Mouse (Mus musculus): ENCODE measurements at regions not wholly inside any gene's neighbourhood (a gene's known extent, or its start where the extent isn't known, plus 50 kb on each side); places are given as distances from the start of the nearest gene placed in this dataset.

DNA sequence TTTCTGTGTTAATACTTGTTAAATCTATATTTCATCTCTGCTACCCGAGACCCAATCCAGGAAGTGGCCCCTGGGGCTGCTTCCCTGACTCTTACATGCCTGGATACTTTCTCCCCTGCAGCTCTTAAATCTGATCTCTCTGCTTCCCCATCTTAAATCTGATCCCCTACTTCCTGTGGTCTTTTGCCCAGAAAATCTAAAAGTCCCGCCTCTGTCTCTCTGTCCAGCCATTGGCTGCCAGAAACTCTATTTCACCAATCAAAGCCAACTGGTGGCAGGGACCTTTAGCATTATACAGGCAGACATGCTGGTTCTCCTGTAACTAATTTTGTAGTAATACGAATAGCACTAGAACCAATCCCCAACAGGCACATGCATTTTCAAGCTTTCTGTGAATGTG is 59.0 kb upstream of the Ccdc91 start:
- H3K4me2 ChIP-seq, result no peak overlapping the region
- H3K9me3 ChIP-seq, result no peaks in the 10 kb centered on the region
- H3K36me3 ChIP-seq, result no peaks in the 10 kb centered on the region
- H3K4me1 ChIP-seq, result no peaks in the 10 kb centered on the region
- H3K27ac ChIP-seq, result no peak overlapping the region
- no peak overlapping the region for H3K4me3 ChIP-seq (replicated peaks)
- no peak overlapping the region for H3K9ac ChIP-seq
- WGBS, result 45% methylated on average over 3 of the region's 3 CpGs
- ATAC-seq (ENCODE audit: insufficient read depth, low FRiP score, low read depth), result no peak
- no peaks in the 10 kb centered on the region for H3K27me3 ChIP-seq (replicated peaks)

- WGBS, result 73% methylated on average over 3 of the region's 3 CpGs
- Histone ChIP-seq H3K4me3 (replicated peaks) (no peak overlapping the region), H3K4me2 (no peak overlapping the region), H3K36me3 (no peaks in the 10 kb centered on the region), H3K27me3 (replicated peaks) (no peaks in the 10 kb centered on the region), H3K9ac (no peak overlapping the region), H3K9me3 (no peaks in the 10 kb centered on the region), H3K4me1 (no peaks in the 10 kb centered on the region), H3K27ac (no peak overlapping the region)
- ATAC-seq (ENCODE audit: insufficient read depth, low FRiP score, low read depth), result no peak
Observed at GRCm38 (mm10) chr6:147413713-147414112, 61.9 kb upstream of the Ccdc91 start.

DNA sequence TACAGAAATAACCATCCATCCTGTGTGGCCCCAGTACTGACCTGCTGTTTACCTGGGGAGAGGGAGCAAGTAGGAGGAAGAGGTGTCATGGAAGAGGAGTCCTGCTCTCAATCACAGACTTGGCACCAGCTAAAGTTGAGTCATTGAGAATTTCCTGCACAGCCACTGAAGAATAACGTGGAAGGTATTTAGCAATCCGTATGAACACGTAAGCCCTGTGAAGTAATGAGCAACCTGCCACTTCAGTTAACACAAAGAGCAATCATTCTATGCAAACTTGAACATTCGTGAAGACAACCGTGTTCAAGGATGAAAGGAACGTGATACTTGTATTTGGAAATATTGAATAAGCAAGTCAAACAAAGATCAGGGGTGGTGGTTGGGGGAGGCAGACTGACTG is 77.6 kb upstream of the Ccdc91 start:
- H3K4me3 ChIP-seq (replicated peaks), result no peak overlapping the region
- H3K9me3 ChIP-seq, result no peaks in the 10 kb centered on the region
- 59% methylated on average over 6 of the region's 6 CpGs for WGBS
- H3K36me3 ChIP-seq, result no peaks in the 10 kb centered on the region
- no peak for ATAC-seq (ENCODE audit: insufficient read depth, low FRiP score, low read depth)
- no peak overlapping the region for H3K9ac ChIP-seq
- H3K27ac ChIP-seq, result no peak overlapping the region
- H3K27me3 ChIP-seq (replicated peaks), result no peaks in the 10 kb centered on the region
- no peak overlapping the region for H3K4me2 ChIP-seq
- no peaks in the 10 kb centered on the region for H3K4me1 ChIP-seq

DNA sequence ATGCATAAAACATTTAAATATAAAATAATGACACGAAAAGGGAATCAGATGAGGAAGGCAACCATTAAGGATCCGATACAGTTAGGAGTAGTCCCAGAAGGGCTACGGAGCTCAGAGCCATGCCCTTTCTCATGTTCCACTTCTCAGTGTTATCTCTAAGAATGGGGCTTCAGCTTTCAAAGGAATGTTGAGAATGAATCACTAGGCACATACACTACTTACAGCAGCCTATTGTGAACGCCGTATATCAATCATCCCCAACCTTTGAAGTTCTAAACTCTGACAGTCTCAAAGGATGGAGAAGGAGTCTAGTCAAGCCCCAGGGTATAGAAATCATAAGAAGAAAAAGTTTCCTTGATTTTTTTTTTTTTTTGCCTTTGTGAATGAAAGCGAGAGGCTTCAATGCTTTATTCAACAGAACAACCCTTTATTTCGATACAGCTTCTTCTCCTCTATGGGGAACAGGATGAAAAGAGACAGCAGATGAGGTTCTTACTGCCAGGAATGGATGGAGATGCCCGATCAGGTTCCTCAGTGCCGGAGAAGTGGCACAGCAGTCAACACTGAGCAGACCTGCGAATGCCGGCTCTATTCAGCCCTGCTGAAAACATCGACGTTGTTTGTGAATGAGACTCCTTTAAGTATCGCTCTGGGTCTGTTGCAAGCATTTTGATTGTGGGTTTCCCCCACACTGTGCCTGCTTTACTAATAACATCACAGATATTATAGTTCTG is 84.0 kb upstream of the Ccdc91 start:
- Histone ChIP-seq H3K27ac (no peak overlapping the region), H3K4me1 (0 out of 2 replicates have a peak, but pooled peaks cover 2% of the 10 kb centered on the region), H3K27me3 (replicated peaks) (no peaks in the 10 kb centered on the region), H3K9me3 (no peaks in the 10 kb centered on the region), H3K9ac (no peak overlapping the region), H3K4me3 (replicated peaks) (no peak overlapping the region), H3K36me3 (no peaks in the 10 kb centered on the region), H3K4me2 (no peak overlapping the region)
- 50% methylated on average over 14 of the region's 14 CpGs for WGBS
- no peak for ATAC-seq (ENCODE audit: insufficient read depth, low FRiP score, low read depth)

- ATAC-seq (ENCODE audit: insufficient read depth, low FRiP score, low read depth), result no peak
- no peaks in the 10 kb centered on the region for H3K36me3 ChIP-seq
Observed at GRCm38 (mm10) chr6:147390499-147390898, 85.1 kb upstream of the Ccdc91 start.

DNA sequence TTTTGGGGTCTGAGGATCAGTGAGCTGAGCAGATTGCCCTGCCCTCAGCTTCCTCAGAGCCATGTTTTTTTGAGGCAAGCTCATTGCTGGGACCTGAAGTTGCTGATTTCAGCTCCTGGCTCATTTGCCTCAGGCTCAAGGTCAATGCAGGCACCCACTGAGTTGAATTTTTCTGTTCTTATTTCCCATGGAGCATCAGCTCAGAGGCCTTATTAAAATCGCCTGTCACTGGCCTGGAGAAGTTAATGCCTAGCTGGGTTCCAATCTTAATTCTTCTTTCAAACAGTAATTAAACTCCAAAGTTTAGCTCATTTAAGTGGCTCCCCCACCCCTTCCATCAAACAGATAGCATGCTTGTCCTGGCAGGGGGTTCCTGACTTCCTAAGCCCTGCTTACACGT is 86.9 kb upstream of the Ccdc91 start:
- H3K27me3 ChIP-seq (replicated peaks), result no peaks in the 10 kb centered on the region
- H3K36me3 ChIP-seq, result no peaks in the 10 kb centered on the region
- no peak overlapping the region for H3K9ac ChIP-seq
- H3K4me1 ChIP-seq, result 0 out of 2 replicates have a peak, but pooled peaks cover 2% of the 10 kb centered on the region
- no peak overlapping the region for H3K4me3 ChIP-seq (replicated peaks)
- no peak overlapping the region for H3K4me2 ChIP-seq
- no peak for ATAC-seq (ENCODE audit: insufficient read depth, low FRiP score, low read depth)
- no peak overlapping the region for H3K27ac ChIP-seq
- WGBS, result 43% methylated on average over 2 of the region's 2 CpGs
- H3K9me3 ChIP-seq, result no peaks in the 10 kb centered on the region

More at GRCm38 (mm10) chr6:147390499-147390898, 85.1 kb upstream of the Ccdc91 start:
- Histone ChIP-seq H3K27me3 (replicated peaks) (no peaks in the 10 kb centered on the region), H3K4me1 (0 out of 2 replicates have a peak, but pooled peaks cover 2% of the 10 kb centered on the region), H3K4me3 (replicated peaks) (no peak overlapping the region), H3K27ac (no peak overlapping the region), H3K4me2 (no peak overlapping the region), H3K9me3 (no peaks in the 10 kb centered on the region), H3K9ac (no peak overlapping the region)
- 67% methylated on average over 5 of the region's 5 CpGs for WGBS

GRCm38 (mm10) chr6:147385606-147386005 is 90.0 kb upstream of the Ccdc91 start:
- 35% methylated on average over 1 of the region's 1 CpGs for WGBS

GRCm38 (mm10) chr6:147380519-147380918 is 95.1 kb upstream of the Ccdc91 start:
- no peak overlapping the region for H3K27ac ChIP-seq
- H3K4me1 ChIP-seq, result no peaks in the 10 kb centered on the region
- H3K36me3 ChIP-seq, result no peaks in the 10 kb centered on the region
- H3K9ac ChIP-seq, result no peak overlapping the region
- no peaks in the 10 kb centered on the region for H3K27me3 ChIP-seq (replicated peaks)
- no peak for ATAC-seq (ENCODE audit: insufficient read depth, low FRiP score, low read depth)
- no peak overlapping the region for H3K4me3 ChIP-seq (replicated peaks)
- no peaks in the 10 kb centered on the region for H3K9me3 ChIP-seq
- 68% methylated on average over 8 of the region's 8 CpGs for WGBS
- no peak overlapping the region for H3K4me2 ChIP-seq

More at GRCm38 (mm10) chr6:147385606-147386005, 90.0 kb upstream of the Ccdc91 start:
- Histone ChIP-seq H3K27me3 (replicated peaks) (no peaks in the 10 kb centered on the region), H3K9me3 (no peaks in the 10 kb centered on the region), H3K4me3 (replicated peaks) (no peak overlapping the region), H3K9ac (no peak overlapping the region), H3K27ac (no peak overlapping the region), H3K4me2 (no peak overlapping the region), H3K36me3 (no peaks in the 10 kb centered on the region), H3K4me1 (0 out of 2 replicates have a peak, but pooled peaks cover 2% of the 10 kb centered on the region)
- ATAC-seq (ENCODE audit: insufficient read depth, low FRiP score, low read depth), result no peak

GRCm38 (mm10) chr6:147377679-147378078 is 97.9 kb upstream of the Ccdc91 start:
- Histone ChIP-seq H3K9ac (no peak overlapping the region), H3K4me1 (no peaks in the 10 kb centered on the region), H3K36me3 (no peaks in the 10 kb centered on the region), H3K9me3 (no peaks in the 10 kb centered on the region), H3K4me2 (no peak overlapping the region), H3K27ac (no peak overlapping the region), H3K27me3 (replicated peaks) (no peaks in the 10 kb centered on the region), H3K4me3 (replicated peaks) (no peak overlapping the region)
- WGBS, result 74% methylated on average over 3 of the region's 3 CpGs
- no peak for ATAC-seq (ENCODE audit: insufficient read depth, low FRiP score, low read depth)

DNA sequence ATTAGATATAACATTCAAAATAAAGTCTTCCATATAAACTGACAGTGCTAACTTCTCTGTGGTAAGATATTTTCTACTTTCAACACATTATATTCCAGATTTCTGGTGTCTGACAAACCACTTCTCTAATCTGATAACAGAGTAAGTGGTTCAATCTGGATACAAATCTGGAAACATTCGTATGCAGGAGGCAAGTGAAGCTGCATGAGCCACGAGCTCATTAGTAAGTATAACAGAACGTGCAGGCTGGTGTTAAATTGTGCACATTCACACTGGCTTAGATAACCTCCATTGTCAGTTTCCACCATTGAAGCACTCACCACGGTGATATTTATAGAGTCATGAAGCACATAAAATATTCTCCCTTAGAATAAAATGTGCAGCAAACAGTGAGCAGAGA is 103.9 kb upstream of the Ccdc91 start:
- Histone ChIP-seq H3K9ac (no peak overlapping the region), H3K27ac (no peak overlapping the region), H3K27me3 (replicated peaks) (no peaks in the 10 kb centered on the region), H3K9me3 (no peaks in the 10 kb centered on the region), H3K36me3 (no peaks in the 10 kb centered on the region), H3K4me3 (replicated peaks) (no peak overlapping the region), H3K4me1 (no peaks in the 10 kb centered on the region), H3K4me2 (no peak overlapping the region)
- 69% methylated on average over 4 of the region's 4 CpGs for WGBS
- ATAC-seq (ENCODE audit: insufficient read depth, low FRiP score, low read depth), result no peak

GRCm38 (mm10) chr6:147371336-147371735 is 104.3 kb upstream of the Ccdc91 start:
- no peaks in the 10 kb centered on the region for H3K4me1 ChIP-seq
- no peak overlapping the region for H3K27ac ChIP-seq
- no peak for ATAC-seq (ENCODE audit: insufficient read depth, low FRiP score, low read depth)
- H3K27me3 ChIP-seq (replicated peaks), result no peaks in the 10 kb centered on the region
- H3K9ac ChIP-seq, result no peak overlapping the region
- WGBS, result 86% methylated on average over 3 of the region's 3 CpGs
- H3K9me3 ChIP-seq, result no peaks in the 10 kb centered on the region
- no peak overlapping the region for H3K4me3 ChIP-seq (replicated peaks)
- H3K36me3 ChIP-seq, result no peaks in the 10 kb centered on the region
- H3K4me2 ChIP-seq, result no peak overlapping the region

DNA sequence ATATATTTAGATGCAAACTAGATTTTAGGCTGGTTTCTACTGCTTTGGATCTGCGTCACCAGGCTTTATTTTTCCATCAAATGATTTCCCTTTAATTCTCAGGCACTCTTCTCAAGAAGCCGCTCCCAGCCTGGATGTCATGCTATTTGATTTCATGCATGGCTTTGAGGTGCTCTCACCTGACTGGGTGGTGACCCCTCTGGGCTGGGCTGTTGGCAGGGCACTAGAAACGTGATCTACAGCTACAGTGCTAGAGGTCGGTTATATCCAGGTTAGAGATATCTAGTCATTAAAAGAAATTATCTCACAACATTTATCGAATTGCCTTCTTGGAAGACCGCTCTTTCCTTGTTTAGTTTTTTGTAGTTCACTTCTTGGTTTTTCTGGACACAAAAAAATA is 98.9 kb upstream of the Pthlh start:
- Histone ChIP-seq H3K36me3 (no peaks in the 10 kb centered on the region), H3K4me3 (replicated peaks) (no peak overlapping the region), H3K27me3 (replicated peaks) (no peaks in the 10 kb centered on the region), H3K9me3 (no peaks in the 10 kb centered on the region), H3K27ac (no peak overlapping the region), H3K4me1 (no peaks in the 10 kb centered on the region), H3K4me2 (no peak overlapping the region), H3K9ac (no peak overlapping the region)
- 80% methylated on average over 6 of the region's 6 CpGs for WGBS
- ATAC-seq (ENCODE audit: insufficient read depth, low FRiP score, low read depth), result no peak

DNA sequence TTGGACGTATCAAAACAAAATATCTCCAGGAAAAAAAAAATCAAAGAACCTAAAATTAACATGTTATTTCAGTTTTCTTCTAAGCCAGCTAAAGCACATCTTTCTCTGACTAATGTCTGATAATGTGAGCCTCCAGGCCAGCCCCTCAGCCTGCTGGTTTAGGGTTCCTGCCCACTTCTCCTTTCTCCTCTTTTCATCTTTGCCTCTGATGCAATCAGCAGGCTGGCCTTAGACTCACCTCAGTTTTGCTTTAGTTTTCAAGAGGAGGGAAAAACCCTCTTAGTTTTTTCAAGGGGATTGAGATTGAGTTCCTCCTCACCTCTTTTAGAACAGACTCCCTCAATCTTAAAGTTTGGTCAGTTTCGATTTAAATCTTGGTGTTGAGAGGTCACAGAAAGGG is 93.0 kb upstream of the Pthlh start:
- H3K9ac ChIP-seq, result no peak overlapping the region
- no peak overlapping the region for H3K4me3 ChIP-seq (replicated peaks)
- no peak overlapping the region for H3K27ac ChIP-seq
- H3K9me3 ChIP-seq, result no peaks in the 10 kb centered on the region
- no peak for ATAC-seq (ENCODE audit: insufficient read depth, low FRiP score, low read depth)
- H3K27me3 ChIP-seq (replicated peaks), result no peaks in the 10 kb centered on the region
- H3K4me1 ChIP-seq, result no peaks in the 10 kb centered on the region
- no peaks in the 10 kb centered on the region for H3K36me3 ChIP-seq
- H3K4me2 ChIP-seq, result no peak overlapping the region
- WGBS, result 74% methylated on average over 2 of the region's 2 CpGs

Data from stomach, embryonic 15.5 days (tissue).